Mouse (Mus musculus) lung, adult 2 months (tissue): ENCODE measurements around the gene Dgki.

Source experiments
- CTCF ChIP-seq: fragments of 200-500 bp; IDR thresholded peaks from 2 replicates; pipeline ENCODE4 v1.5.1; 2011; ENCODE audit warnings: mild to moderate bottlenecking, low read length, control low read depth; ENCODE audit not compliant: insufficient read depth
- POLR2A ChIP-seq: fragments of 200-500 bp; IDR thresholded peaks from 2 replicates; pipeline ENCODE4 v1.6.1; 2011; ENCODE audit warnings: low read depth, mild to moderate bottlenecking, control low read depth, low read length, borderline replicate concordance; ENCODE audit errors: extremely low read depth

- TF ChIP-seq POLR2A (no peak), CTCF (no peak)
Observed at GRCm38 (mm10) chr6:37142991-37143866, 156.8 kb downstream of the Dgki start.
